Mouse (Mus musculus): ENCODE data around the gene Tet3.

GRCm38 (mm10) chr6:83440510-83441258, 18.2 kb downstream of the Tet3 start:
- TF ChIP-seq CTCF (IDR thresholded peaks at IDR 0.05; ENCODE audit: low read depth, low read length) (no peak), EP300 (IDR thresholded peaks at IDR 0.05; ENCODE audit: insufficient read depth, low read depth, low read length) (no peak), POLR2A (IDR thresholded peaks at IDR 0.05; ENCODE audit: insufficient read depth, low read length) (no peak)

All from ES-Bruce4 (cell line).